Mouse (Mus musculus) ES-CJ7 (cell line): Measurements from ENCODE around the gene Slc20a1.
A peak's percentile ranks its signal among the peaks of the same experiment; 100 is the strongest.

Experiments used
- DNase-seq: peaks from one replicate; pipeline ENCODE4 v3.0.0; 2011; ENCODE audit warnings: low read depth, low spot score

The Slc20a1 gene

GRCm38 (mm10) chr2:129226296-129226851 lies 27.8 kb downstream of the Slc20a1 start:
- DNase-seq = peak; percentile 56

DNA sequence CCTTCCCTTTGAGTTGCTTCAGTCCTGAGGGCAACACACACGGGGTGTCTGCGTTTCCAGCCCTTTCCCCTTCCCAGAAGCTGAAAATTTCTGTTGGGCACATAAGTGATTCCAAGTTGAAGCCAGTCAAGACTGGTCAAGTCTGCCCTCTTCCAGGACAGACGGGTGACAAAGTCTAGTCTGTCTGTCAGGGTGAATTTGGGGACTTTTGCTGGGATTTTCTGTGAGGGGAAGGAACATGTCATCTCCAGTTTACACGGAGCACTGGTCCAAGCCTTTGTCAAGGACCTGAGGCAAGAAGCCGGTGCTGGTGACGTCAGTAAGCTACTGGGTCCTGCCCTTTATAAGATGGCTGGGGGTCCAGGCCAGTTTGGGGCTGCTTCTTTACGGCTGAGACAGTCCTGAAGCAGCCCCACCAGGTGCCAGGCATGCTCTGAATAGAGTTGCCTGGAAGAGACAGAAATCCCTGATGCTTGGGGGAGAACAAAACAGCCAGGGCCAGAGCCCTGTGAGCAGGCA lies 28.5 kb downstream of the Slc20a1 start:
- DNase-seq = peak; percentile 54

GRCm38 (mm10) chr2:129227709-129228108 lies 29.1 kb downstream of the Slc20a1 start:
- DNase-seq = peak; percentile 57

- no peak for DNase-seq
Observed at GRCm38 (mm10) chr2:129228571-129228970, 30.0 kb downstream of the Slc20a1 start.

DNA sequence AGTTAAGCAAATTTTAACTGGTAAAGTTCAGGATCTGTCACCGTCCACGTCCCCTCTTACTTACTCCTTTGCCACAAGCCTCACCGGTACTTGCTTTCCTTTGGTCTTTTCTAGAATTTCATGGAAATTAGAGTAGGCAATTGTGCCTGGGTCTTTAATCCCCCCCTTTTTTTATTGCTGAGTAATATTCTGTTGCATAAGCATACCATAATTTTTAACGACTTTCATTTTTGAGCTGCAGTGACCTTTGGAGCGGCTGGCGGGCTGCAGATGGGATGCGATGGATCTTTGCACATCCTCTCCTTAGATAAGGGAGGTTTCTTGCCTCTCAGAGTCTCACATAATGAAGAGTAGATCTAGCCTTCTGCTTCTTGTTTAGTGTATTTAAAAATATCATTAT lies 30.8 kb downstream of the Slc20a1 start:
- no peak for DNase-seq

DNA sequence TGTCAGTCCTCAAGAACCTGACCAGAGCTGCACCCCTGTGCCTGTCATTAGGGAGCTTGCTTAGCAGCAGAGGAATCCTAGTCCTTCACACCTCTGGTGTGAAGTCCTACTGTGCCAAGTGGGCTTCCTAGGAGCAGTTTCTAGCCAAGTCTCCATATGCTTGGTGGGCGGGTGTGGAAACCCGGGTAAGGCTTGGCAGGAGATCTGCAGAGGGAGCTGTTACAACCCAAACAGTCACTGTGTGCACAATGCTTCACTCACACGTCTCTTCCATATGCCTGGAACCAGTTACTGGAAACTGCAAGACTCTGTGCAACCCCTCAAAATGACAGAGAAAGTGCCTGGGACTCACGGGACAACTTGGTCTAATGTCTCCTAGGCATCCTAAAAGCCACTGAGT lies 33.5 kb downstream of the Slc20a1 start:
- no peak for DNase-seq

- no peak for DNase-seq
Observed at GRCm38 (mm10) chr2:129232484-129232883, 33.9 kb downstream of the Slc20a1 start.

DNA sequence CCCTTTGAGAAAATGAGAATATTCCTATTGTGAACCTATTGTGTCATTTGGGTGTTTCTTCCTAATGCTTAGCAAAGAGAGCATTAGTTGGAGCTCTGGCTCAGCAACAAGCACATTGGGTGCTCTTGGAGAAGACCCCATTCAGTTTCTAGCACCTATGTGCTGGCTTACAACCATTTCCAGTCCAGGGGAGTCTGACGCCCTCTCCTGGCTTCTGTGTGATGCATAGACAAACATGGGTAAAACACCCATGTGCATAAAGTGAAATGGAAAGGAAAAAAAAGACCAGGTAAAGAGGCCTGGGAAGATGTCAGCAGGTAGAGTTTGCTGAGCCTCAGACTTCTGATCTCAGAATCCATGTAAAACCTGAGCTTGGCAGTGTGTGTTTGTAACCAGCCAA lies 34.7 kb downstream of the Slc20a1 start:
- DNase-seq = no peak

- no peak for DNase-seq
Observed at GRCm38 (mm10) chr2:129233803-129234477, 35.4 kb downstream of the Slc20a1 start.

DNA sequence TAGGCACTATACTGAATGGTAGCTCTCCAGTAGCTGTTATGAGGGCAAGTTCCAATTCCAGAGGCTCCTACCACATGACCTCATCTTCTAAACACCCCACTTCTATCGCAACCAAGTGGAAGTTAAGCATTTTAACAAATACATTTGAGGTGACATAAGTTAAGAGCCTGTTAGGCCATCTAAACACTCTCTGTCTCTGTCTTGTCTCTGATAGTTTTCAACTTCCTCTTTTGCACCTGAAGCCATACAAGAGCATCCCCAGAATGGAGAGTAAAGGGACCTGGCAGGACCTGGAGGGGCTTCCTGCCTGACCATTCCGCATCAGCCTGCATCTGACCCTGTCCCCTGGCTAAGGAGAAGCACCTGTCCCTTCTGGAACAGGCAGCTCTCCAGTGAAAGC lies 36.2 kb downstream of the Slc20a1 start:
- no peak for DNase-seq

DNA sequence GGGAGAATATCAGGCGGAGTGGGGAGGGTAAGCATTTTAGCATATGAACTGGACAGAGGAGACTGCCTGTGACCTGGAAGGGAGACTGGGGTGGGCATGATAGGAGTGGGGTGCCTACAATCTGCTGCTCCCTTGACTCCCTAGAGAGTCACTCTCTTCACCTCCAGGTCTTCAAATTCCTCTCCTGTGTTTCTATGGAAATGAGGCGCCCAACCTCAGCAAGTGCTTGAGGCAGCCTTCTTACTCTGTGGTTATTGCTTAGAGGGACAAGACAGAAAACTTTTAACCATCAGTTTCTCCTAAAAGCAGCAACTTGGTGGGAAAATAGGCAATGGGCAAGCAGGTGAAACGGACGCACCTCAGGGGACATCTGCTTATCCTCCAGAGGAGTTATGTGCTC lies 38.0 kb downstream of the Slc20a1 start:
- DNase-seq = peak; percentile 42

GRCm38 (mm10) chr2:129240726-129241432 lies 42.3 kb downstream of the Slc20a1 start:
- DNase-seq = peak; percentile 32

GRCm38 (mm10) chr2:129241845-129242833 lies 43.6 kb downstream of the Slc20a1 start:
- DNase-seq = peak; percentile 63

- DNase-seq = no peak
Observed at GRCm38 (mm10) chr2:129243005-129243404, 44.4 kb downstream of the Slc20a1 start.

DNA sequence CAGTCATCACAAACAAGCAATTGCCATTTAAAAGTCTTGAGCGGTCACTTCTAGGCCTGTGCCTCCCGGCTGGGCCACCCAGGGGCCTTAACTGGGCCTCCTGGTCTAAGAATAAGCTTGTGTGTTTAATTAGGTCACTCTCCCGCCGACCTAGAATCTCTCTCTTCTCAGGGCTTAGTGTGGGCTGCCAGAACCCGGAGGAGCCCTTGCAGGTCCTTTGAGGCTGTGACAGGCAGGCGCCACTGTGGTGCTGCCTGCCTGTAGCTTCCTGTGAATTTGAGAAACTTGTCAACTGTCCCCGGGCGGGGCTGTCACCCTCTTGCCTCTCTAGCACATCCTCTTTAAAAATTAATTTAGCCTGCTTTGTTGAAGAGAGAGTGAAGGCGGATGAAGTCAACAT lies 45.2 kb downstream of the Slc20a1 start:
- no peak for DNase-seq

GRCm38 (mm10) chr2:129244446-129245120 lies 46.0 kb downstream of the Slc20a1 start:
- DNase-seq = peak; percentile 68

DNA sequence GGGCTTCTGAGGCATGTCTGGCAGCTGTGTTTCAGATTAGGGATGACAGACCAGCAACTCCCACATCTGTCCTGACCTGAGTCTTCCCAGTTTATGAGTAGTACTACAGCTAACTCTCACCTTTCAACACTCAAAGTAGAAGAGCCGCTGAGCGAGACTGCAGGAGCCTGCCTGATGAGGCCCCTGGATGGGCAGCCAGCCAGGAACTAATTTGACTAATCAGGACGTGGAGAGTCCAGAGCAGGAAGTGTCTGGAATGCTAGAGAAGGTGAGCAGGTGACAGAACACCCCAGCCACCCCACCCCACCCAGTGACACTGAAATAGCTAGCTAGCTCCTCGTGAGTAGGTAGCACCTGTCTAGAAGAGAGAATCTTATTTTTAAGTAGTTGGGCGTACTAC lies 47.1 kb downstream of the Slc20a1 start:
- peak; percentile 90 for DNase-seq

DNA sequence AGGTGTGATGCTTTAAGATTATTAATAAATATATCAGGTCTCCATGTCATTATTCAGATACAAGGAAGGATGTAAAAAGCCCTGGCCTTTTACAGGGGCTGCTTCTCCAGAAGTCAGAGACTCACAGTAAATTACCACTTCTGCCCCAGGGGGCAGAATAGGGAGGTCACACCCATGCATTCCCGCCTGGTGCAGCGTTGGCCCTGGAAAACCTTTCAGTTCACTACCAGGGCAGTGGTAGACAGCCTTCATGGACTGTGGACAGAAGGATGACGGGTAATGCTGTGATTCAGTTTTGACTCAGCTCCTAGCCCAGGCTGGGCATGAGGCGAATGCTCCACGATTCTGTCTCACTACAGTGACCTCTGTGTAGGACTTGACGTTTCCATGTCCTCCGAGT lies 47.9 kb downstream of the Slc20a1 start:
- DNase-seq = peak; percentile 59

- peak; percentile 36 for DNase-seq
Observed at GRCm38 (mm10) chr2:129246924-129247323, 48.4 kb downstream of the Slc20a1 start.

- DNase-seq = peak; percentile 62
Observed at GRCm38 (mm10) chr2:129247707-129248121, 49.1 kb downstream of the Slc20a1 start.

- no peak for DNase-seq
Observed at GRCm38 (mm10) chr2:129249321-129249720, 50.8 kb downstream of the Slc20a1 start.
